Mouse (Mus musculus) heart, embryonic 14.5 days (tissue): ENCODE results near the gene Hmgxb4. TPM values are rescaled to one million over a fixed set of nuclear protein-coding genes. Genes with fewer than 3 reads are reported as not detected.

ENCODE experiments used
- ATAC-seq: fragments of 200-750 bp; cut with Nextera tagmentation; 2 replicates; pipeline ENCODE4 v1.8.0; 2017; ENCODE audit warnings: low read depth, moderate TSS enrichment; ENCODE audit not compliant: insufficient number of reproducible peaks, insufficient read depth, low FRiP score
- H3K27ac ChIP-seq, 2 experiments: fragments of 200-500 bp in 1 of 2; fragments of 300-500 bp in 1 of 2; sonication (generic) in 1 of 2; replicated peaks in 1 of 2; 2 replicates each; pipeline ENCODE4 v1.5.1; 2012 to 2014; ENCODE audit warnings: low read depth in 2 of 2, low read length in 2 of 2, control low read depth in 1 of 2, mild to moderate bottlenecking in 1 of 2, mixed read lengths in 1 of 2; ENCODE audit not compliant: control insufficient read depth in 1 of 2, insufficient read depth in 1 of 2
- H3K27me3 ChIP-seq: fragments of 300-500 bp; sonication (generic); 2 replicates; pipeline ENCODE4 v1.6.1; 2014; ENCODE audit warnings: mild to moderate bottlenecking, low read length, control low read depth; ENCODE audit not compliant: control insufficient read depth, insufficient read depth
- H3K36me3 ChIP-seq: fragments of 300-500 bp; sonication (generic); 2 replicates; pipeline ENCODE4 v1.6.1; 2014; ENCODE audit warnings: mild to moderate bottlenecking, control low read depth, low read length, mixed read lengths; ENCODE audit not compliant: control insufficient read depth, insufficient read depth
- H3K4me1 ChIP-seq, 2 experiments: fragments of 200-500 bp in 1 of 2; fragments of 300-500 bp in 1 of 2; sonication (generic) in 1 of 2; 2 replicates each; pipeline ENCODE4 v1.6.1; 2012 to 2014; ENCODE audit warnings: low read length in 2 of 2, control low read depth in 1 of 2, mixed read lengths in 1 of 2; ENCODE audit not compliant: control insufficient read depth in 2 of 2, insufficient read depth in 2 of 2
- H3K4me2 ChIP-seq: fragments of 300-500 bp; sonication (generic); 2 replicates; pipeline ENCODE4 v1.6.1; 2014; ENCODE audit warnings: mild to moderate bottlenecking, low read length
- H3K4me3 ChIP-seq, 2 experiments: fragments of 200-500 bp in 1 of 2; fragments of 300-500 bp in 1 of 2; sonication (generic) in 1 of 2; 2 replicates each; pipeline ENCODE4 v1.5.1; 2012 to 2014; ENCODE audit warnings: low read length in 2 of 2, mild to moderate bottlenecking in 2 of 2, control low read depth in 1 of 2, low read depth in 1 of 2, moderate library complexity in 1 of 2; ENCODE audit not compliant: control insufficient read depth in 1 of 2, insufficient read depth in 1 of 2
- H3K9ac ChIP-seq: fragments of 300-500 bp; sonication (generic); 2 replicates; pipeline ENCODE4 v1.6.1; 2014; ENCODE audit warnings: mild to moderate bottlenecking, low read length
- H3K9me3 ChIP-seq: fragments of 300-500 bp; sonication (generic); 2 replicates; pipeline ENCODE4 v1.6.1; 2016; ENCODE audit warnings: low read length, control low read depth; ENCODE audit not compliant: control insufficient read depth
- WGBS: fragments of 180-500 bp; shearing (Covaris S2); extraction: QIAGEN DNeasy Blood & Tissue Kit; methylation state at CpG from one replicate; pipeline ENCODE4 v1.1.7; 2014; 5-methylcytosine and 5-hydroxymethylcytosine counted together
- polyA plus RNA-seq: library from polyadenylated mRNA; unstranded; fragments of >200 nt; fragmentation: Nextera tagmentation; extraction: Ambion mirVana; gene quantifications from 2 replicates; pipeline ENCODE4 v1.2.1, GENCODE M21; 2014

The Hmgxb4 gene
- polyA plus RNA-seq, 1 experiment from 2014 or later: 25.7 TPM

- H3K9me3 ChIP-seq: no peaks in the 10 kb centered on the region
- no peaks in the 10 kb centered on the region for H3K27me3 ChIP-seq
- no peaks in the 10 kb centered on the region for H3K36me3 ChIP-seq
- no peaks in the 10 kb centered on the region for H3K4me1 ChIP-seq
- H3K9ac ChIP-seq: no peak overlapping the region
- no peak overlapping the region for H3K4me2 ChIP-seq
- no peak overlapping the region for H3K27ac ChIP-seq
- no peak for ATAC-seq
- WGBS: 66% methylated on average over 2 of the region's 2 CpGs
- H3K4me3 ChIP-seq: no peak overlapping the region
These were observed 19.3 kb upstream of the Hmgxb4 start for GRCm38 (mm10) chr8:74973904-74974303.

- no peak for ATAC-seq
- 66% methylated on average over 1 of the region's 1 CpGs for WGBS
These were observed 15.7 kb upstream of the Hmgxb4 start for GRCm38 (mm10) chr8:74977427-74977826.

GRCm38 (mm10) chr8:74980060-74980710 lies 13.0 kb upstream of the Hmgxb4 start:
- Histone ChIP-seq H3K4me1 (no peaks in the 10 kb centered on the region), H3K27ac (no peak overlapping the region), H3K9me3 (no peaks in the 10 kb centered on the region), H3K27me3 (no peaks in the 10 kb centered on the region), H3K9ac (no peak overlapping the region), H3K4me3 (no peak overlapping the region), H3K4me2 (no peak overlapping the region), H3K36me3 (no peaks in the 10 kb centered on the region)
- no peak for ATAC-seq
- 47% methylated on average over 9 of the region's 9 CpGs for WGBS

More at GRCm38 (mm10) chr8:74977427-74977826, 15.7 kb upstream of the Hmgxb4 start:
- no peak overlapping the region for H3K4me3 ChIP-seq
- no peaks in the 10 kb centered on the region for H3K4me1 ChIP-seq
- no peaks in the 10 kb centered on the region for H3K36me3 ChIP-seq
- no peak overlapping the region for H3K4me2 ChIP-seq
- H3K9ac ChIP-seq: no peak overlapping the region
- H3K27me3 ChIP-seq: no peaks in the 10 kb centered on the region
- H3K27ac ChIP-seq: no peak overlapping the region
- H3K9me3 ChIP-seq: no peaks in the 10 kb centered on the region

- no peak for ATAC-seq
- Histone ChIP-seq H3K27me3 (no peaks in the 10 kb centered on the region), H3K9me3 (no peaks in the 10 kb centered on the region), H3K4me3 (no peak overlapping the region), H3K36me3 (no peaks in the 10 kb centered on the region), H3K9ac (no peak overlapping the region), H3K27ac (no peak overlapping the region), H3K4me2 (no peak overlapping the region), H3K4me1 (no peaks in the 10 kb centered on the region)
- WGBS: 2% methylated on average over 5 of the region's 5 CpGs
These were observed 12.5 kb upstream of the Hmgxb4 start for GRCm38 (mm10) chr8:74980711-74981062.

- ATAC-seq: no peak
- Histone ChIP-seq H3K27ac (no peak overlapping the region), H3K9me3 (no peaks in the 10 kb centered on the region), H3K27me3 (no peaks in the 10 kb centered on the region), H3K4me1 (no peaks in the 10 kb centered on the region), H3K9ac (no peak overlapping the region), H3K4me3 (no peak overlapping the region), H3K4me2 (no peak overlapping the region), H3K36me3 (no peaks in the 10 kb centered on the region)
- WGBS: 83% methylated on average over 6 of the region's 6 CpGs
These were observed 11.3 kb upstream of the Hmgxb4 start for GRCm38 (mm10) chr8:74981809-74982208.

- Histone ChIP-seq H3K9ac (no peak overlapping the region), H3K36me3 (no peaks in the 10 kb centered on the region), H3K27ac (no peak overlapping the region), H3K4me2 (no peak overlapping the region), H3K9me3 (no peaks in the 10 kb centered on the region), H3K4me3 (no peak overlapping the region), H3K27me3 (no peaks in the 10 kb centered on the region), H3K4me1 (no peaks in the 10 kb centered on the region)
- WGBS: 86% methylated on average over 5 of the region's 5 CpGs
- no peak for ATAC-seq
These were observed 5.7 kb upstream of the Hmgxb4 start for GRCm38 (mm10) chr8:74987436-74987835.

- Histone ChIP-seq H3K4me3 (no peak overlapping the region), H3K36me3 (no peaks in the 10 kb centered on the region), H3K9me3 (no peaks in the 10 kb centered on the region), H3K4me2 (peak overlapping the region; percentile 48), H3K27ac (no peak overlapping the region), H3K27me3 (no peaks in the 10 kb centered on the region), H3K4me1 (peaks cover 3 to 7% of the 10 kb centered on the region in 2 experiments; a peak in 3 of 4 replicates), H3K9ac (peak overlapping the region; percentile 55; the same call in 1 of the 2 replicates)
- ATAC-seq: no peak
- WGBS: 12% methylated on average over 15 of the region's 15 CpGs
These were observed 3.1 kb upstream of the Hmgxb4 start for GRCm38 (mm10) chr8:74990021-74990420.
